Mouse (Mus musculus) c-Kit-negative CD71-positive TER-119-positive erythroid progenitor cells, embryonic 14.5 days (primary cell): ENCODE measurements around the gene Myadml2.
A peak's percentile ranks its signal among the peaks of the same experiment; 100 is the strongest.

ENCODE experiments used
- DNase-seq: peaks from one replicate; pipeline ENCODE4 v3.0.0-alpha.2; 2013; ENCODE audit warnings: low read depth, low spot score

Myadml2 gene

GRCm38 (mm10) chr11:120661076-120661460 is 13.1 kb upstream of the Myadml2 start, which contains the start of gene Notum:
Gene Notum, minus strand, starts transcription at chr11:120661175.
- DNase-seq = no peak

DNA sequence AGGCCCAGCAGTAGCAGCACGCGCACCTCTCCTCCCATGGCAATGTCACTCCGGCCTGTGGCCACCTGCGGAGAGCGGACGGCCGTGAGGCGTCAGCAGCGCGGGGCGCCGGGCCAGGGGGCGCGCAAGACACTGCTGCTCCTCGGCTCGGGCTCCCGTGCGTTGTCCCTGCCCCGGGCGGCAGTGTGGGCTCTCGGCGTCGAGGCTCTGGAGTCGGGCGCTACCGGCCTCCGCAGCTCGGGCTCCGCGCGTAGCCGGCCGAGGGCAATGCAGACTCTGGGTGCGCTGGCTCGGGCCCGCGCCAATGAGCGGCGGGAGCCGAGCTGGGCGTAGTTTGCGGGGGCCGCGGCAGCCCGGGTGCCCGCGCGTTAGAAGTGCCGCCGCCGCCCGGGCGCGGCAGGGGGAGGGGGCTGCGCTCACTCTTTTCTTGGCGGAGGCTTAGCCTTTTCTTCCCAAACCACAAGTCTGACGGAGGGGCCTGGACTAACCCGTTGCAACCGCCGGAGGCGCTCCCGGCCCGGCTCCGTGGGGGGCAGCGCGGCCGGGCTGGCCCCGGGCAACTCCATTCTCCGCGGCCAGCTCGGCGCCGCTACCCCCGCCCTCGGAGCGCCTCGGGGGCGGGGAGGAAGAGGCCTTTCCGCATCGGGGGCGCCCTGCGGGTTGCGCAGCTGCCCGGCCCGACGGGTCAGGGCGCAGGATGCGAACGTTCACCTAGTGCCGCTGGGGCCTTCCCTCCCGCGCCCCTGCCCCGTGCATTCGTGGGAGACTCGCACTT is 12.5 kb upstream of the Myadml2 start:
- DNase-seq = no peak

DNA sequence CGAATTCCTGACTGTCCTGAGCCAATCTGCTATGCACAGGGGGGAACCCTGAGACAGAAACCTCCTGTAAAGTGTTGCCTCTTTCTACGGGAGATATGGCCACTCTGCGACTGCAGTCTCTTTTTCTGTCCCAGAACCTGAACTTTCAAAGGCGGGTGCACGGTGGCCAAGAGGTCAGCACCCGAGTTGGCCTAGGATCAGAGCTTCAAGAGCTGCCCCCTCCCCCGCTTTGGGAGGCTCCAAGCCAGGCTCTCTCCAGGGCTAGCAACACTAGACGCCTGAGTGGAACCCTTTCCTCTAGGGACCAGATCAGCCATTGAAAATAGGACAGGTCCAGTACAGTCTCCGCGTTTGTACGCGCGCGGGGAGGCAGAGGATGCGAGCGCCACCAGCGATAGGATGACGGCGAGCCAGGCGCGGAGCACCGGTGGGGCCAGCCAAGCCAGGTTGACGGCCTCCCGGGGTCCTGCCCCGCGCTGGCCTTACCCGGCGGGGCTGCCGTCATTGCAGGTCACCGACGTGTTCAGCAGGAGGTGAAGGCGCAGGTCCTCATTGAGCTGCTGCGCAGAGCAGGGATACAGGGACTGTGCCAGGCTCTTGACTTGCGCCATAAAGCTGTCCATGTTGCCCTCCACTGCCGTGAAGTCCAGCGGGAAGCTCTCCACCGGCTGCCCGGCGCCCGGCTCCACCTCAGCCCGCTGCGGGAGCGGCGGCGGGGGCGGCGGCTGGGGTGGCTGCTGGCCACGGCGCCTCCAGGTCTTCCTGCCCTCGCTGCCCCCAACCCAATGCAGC is 11.7 kb upstream of the Myadml2 start:
- DNase-seq = no peak

DNA sequence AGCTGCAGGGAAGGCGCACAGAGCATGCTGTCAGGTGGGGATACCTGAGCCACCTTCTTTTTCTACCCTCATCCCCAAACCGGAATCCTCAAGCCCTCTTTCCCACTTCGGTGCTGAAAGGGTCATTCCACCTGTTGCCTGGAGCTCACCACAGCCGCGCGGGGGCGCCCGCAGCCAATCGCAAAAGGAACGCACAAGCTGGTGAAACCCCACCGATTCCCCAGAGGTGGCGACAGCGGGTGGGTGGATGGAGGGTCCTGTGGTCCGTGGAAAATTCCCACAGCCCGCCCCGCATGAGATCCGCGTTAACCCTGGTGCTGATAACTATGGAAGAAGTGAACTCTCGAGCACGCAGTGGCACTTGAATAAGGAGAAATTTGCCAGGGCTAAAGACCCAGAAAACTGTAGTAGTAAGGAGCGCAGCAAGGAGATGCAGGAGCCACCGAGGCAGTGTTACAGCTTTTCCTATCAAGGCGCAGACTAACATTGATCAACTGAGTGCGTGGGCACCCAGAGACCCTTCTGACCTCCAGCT is 11.0 kb upstream of the Myadml2 start:
- DNase-seq = no peak

DNA sequence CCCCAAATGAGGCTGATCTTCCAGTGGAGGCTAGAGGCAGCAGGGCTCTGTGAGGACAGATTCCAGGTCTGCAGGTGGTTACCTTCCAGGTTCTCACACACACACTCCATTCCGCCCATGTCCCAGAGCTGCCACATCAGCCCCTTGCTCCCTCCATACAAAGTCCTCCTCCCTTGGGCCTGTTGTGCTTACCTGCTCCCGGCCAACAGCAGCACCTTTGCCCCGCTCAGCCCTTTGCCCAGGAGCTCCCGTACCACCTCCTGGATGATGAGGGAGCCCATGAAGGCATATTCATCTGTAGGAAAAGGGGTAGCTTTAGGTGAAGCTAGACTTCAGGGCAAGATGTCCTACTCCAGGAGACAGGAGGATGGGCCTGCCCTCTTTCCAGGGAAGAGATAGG is 9.3 kb upstream of the Myadml2 start:
- DNase-seq = no peak

GRCm38 (mm10) chr11:120654741-120655140 is 6.8 kb upstream of the Myadml2 start:
- DNase-seq = no peak

DNA sequence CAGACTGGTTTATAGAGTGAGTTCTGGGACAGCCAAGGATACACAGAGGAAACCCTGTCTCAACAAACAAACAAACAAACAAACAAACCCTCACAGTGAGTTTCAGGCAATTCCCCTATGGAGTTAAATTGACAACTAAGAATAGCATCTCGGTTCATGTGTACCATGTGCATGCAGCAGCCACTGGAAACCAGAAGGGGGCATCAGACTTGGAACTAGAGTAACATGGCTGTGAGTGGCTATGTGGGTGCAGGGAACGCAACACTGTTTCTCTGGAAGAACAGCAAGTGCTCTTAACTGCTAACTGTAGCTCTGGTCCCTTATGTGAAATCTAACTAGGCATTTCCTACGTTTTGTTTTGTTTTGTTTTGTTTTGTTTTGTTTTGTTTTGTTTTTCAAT is 3.9 kb upstream of the Myadml2 start:
- no peak for DNase-seq

- no peak for DNase-seq
Observed at GRCm38 (mm10) chr11:120647047-120647830, 719 bp downstream of the Myadml2 start.

- DNase-seq = peak; percentile 85
Observed at GRCm38 (mm10) chr11:120643601-120643987, 4.4 kb downstream of the Myadml2 start, which contains the start of gene Pycr1. Gene Pycr1, minus strand, starts transcription at chr11:120643769.

DNA sequence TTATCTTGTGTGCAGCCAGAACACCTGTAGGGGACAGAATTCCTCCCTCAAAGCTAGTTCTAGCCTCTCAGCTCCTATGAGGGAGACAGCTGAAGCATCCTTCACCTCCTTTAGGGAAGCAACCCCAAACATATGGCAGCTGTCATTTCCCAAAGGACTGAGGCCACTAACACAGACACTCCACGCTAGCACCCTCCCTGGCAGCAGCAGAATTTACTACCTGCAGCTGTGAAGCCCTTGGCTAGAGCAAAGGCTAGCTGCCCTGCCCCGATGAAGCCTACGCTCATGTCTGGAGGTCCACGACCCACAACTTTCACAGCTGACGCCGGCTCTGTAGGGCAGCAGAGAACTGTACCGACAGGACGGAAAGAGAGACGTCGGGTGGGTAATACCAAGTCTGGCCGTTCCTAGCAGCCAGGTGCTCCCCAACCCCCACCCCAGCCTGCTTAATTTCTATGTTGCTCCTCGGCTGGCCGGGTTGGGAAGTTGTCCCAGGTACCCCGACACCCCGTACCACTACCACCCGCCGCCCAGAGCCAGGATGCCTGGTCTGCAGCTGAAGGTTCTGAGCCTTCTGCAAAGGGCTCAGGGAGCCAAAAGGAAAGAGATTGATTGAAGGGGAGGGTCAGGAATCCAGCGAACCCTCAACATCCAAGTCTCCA is 4.9 kb downstream of the Myadml2 start:
- DNase-seq = no peak

GRCm38 (mm10) chr11:120641869-120642268 is 6.1 kb downstream of the Myadml2 start:
- no peak for DNase-seq

GRCm38 (mm10) chr11:120641255-120641654 is 6.7 kb downstream of the Myadml2 start:
- DNase-seq = no peak

DNA sequence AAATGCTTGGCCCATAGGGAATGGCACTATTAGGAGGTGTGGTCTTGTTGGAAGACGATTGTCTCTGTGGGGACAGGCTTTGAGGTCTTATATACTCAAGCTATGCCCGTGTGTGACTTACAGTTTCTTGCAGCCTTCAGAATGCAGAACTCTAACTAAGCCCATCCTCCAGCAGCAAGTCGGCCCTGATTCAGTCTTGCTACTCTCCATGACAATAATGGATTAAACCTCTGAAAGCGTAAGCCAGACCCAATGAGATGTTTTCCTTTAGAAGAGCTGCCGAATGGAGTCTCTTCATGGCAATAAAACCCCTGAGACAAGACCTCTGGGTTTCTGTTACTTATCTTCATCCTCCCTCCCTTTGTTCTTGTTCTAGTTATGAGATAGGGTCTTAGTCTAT is 13.1 kb downstream of the Myadml2 start:
- no peak for DNase-seq

DNA sequence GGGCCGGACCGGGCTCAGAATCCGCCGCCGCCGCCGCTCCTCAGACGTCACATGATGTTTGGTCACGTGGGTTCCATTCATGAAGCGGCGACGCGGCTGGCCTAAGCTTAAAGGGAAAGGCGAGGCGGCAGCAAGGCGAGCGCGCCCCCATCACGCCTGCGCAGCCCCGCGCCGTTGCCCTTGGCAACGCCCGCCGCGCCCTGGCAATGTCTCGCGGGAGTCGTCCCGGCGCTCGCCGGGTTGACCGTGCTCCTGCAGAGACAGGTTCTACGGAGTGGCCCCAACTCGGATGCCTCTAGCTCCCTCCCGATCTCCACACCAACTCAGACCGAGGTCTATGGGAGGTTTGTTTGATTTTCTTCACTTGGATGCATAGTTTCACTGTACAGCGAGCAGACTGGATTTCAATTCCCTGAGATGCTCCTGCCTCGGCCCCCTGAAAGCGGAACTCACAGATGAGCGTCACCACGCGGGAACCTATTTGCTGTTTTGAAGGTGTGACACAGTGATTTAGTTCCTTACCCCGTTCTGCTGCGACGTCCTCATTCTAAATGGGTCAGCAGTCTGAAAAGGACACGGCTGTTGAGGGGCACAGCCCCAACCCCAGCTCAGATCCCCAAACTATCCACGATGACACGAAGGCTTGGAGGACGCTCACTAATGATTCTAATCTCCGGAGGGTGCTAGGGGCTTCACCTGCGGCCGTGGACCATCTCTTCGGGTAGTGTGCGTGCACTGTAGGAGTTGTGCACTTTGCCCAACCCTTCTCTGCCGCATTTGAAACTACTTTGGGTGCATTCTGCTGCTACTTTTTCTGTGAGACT is 14.2 kb downstream of the Myadml2 start, which contains the start of gene Mafg:
Mafg (minus strand) TSS at position 81 of the 824 bp plus-strand sequence.
- DNase-seq = peak; percentile 91

- DNase-seq = peak; percentile 70
Observed at GRCm38 (mm10) chr11:120632559-120633519, 15.1 kb downstream of the Myadml2 start.

DNA sequence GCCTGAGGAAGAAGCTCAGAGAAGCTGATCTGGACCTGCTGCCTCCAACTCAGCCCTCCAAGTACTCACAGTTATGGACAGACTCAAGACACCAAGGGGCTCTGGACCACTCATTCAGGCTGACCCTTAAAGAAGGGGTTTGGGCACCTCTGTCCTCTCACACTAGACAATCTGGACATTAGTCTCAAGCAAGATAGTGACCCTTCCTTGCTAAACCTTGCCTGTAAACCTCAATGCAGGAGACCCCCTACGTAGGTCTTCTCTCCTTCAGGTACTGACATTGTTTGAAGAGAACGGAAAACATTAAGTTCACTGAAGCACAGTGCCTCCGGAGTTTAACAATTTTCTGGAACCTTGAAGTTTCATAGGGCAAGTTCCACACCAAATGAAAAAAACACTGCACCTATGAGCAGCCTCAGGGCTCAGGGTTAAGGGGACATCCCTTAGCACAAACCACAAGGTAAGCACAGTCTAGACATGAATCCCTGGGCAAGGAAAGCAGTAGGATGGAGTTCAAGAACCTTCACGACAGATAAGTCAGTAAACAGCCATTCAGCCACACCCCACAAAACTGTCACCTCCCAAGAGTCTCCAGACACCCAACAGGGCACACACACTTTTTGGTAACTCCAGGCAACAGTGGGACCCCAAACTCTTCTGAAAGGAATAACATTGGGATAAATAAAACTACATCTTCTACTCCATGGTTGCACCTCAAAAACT is 16.1 kb downstream of the Myadml2 start:
- DNase-seq = peak; percentile 72

DNA sequence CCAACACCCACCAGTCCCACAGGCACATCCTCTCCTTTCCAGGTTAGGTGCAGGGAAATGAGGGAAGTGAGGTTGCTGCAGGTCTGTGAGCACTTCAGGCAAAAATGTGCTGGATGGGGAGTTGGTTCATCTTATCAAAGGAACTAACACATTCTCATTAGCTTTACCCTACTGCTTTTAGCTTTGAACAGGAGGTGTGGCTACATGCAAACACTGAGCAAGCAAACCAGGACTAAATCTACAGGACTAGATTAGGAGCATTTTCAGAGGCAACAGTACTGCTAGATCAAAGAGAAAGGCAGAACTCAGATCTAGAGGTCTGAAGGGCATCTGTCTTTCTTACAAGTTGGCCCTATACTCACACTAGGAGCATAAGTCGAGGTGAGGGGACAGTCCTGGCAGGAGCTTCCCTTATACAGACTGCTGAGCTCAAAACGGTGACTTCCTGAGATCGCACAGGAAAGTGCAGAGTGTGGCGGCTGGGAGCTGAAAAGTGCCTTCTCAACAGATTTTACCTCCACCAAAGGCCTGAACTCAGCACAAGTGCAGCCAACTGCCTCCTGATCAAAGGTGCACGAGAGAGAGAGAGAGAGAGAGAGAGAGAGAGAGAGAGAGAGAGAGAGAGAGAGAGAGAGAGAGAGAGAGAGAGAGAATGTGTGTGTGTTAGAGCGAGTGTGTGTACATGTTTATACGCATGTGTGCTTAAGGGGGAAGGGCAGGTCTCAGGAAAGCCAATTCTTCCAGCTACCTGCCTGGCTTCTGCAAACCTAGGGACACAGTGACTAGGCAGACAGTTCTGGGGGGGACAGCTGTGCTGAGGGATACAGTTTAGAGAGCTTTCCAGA is 16.9 kb downstream of the Myadml2 start:
- peak; percentile 49 for DNase-seq
